Mouse (Mus musculus): ENCODE measurements around the gene Trpm3. TPM values are rescaled to one million over a fixed set of nuclear protein-coding genes. Genes with fewer than 3 reads are reported as not detected.

Trpm3 gene
- polyA plus RNA-seq (2017; shearing (Covaris generic)) = under 1 TPM in 1 of 2 experiments, not detected in 1; 0.24 TPM

- ATAC-seq = no peak
Observed at GRCm38 (mm10) chr19:22138590-22139421, at the start of gene Trpm3. TSS of gene Trpm3 (plus strand) at chr19:22139046.

DNA sequence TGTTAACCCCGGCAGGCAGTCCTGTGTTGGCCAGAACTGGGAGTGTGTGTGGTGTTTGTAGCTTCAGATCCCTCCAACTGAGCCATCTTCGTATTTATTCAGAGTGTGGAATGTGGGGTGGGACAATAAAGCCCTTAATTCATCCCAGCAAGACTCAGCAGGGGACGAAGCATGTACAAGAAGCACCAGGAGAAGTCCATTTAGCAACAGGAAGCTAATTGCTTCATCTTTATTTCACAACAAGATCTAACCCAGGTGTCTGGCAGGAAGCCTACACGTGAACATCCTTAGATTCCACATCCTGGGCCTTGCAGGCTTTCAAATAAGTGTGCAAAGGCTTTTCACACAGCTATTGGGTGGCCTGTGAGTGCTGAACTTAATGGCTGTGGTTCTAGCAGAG is 38.3 kb upstream of the Trpm3 start:
- ATAC-seq = no peak

DNA sequence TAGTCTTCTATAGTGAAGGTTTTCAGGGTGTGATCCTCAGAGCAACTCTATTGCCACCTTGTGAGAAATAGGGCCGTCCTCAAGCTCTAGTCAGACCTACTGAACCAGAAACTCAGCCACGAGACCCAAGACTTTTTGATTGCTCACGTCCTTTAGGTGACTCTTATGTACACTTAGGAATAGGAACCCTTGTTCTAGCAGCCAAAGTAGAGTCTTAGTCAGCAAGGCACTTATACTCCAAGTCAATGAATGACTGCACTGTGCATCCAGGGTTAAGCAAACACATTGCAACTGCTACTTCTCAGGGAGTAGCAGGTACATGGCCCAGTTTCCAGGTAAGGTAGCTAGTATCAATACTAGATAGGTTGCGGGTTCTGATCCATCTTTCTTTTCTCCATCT is 35.0 kb upstream of the Trpm3 start:
- ATAC-seq = no peak

DNA sequence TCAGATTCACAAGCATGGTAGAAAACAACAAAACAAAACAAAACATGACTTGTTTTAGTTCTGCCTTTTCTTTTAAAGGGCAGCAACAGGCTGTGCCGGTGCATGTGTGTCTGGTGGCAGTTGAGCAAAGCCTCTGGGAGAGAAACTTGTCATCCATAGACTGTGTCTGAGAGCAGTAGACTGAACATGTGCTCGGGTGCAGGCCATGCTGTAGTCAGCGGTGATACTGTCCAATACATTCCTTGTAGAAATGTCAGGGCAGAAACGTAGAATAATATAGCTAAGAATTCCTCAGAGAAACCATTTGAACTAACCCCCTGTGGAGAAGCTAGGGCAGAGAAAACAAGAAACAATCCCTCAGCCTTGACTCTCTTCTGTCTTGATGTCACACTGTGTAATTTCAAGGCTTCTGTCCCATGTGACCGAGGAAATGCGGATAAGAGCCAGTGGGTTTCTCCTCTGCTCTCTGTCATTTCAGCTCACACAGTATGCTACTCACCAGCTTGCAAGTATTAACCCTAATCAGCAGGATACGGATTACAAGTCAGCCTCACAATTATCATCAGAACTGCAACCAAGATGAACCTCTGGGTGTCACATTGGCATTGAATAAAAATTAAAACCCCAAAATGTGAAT is 33.9 kb upstream of the Trpm3 start:
- ATAC-seq = no peak

DNA sequence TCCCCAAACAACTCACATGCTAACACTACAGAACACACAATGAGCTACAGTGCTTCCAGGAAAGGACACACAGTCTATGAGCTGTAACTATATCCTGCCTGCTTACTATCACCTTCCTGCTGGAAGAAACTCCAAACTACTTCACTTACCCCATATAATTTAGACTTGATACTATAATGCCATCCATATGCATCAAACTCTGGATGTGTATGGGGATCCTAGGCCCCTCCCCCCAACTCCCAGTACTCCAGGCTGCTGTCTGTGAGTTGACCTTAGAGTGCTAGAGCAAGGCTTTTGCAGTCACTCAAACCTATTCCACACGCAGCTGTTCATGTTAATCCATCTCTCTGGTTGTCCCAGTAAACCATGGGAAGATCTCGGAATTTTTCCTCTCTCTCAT is 33.2 kb upstream of the Trpm3 start:
- ATAC-seq = no peak

DNA sequence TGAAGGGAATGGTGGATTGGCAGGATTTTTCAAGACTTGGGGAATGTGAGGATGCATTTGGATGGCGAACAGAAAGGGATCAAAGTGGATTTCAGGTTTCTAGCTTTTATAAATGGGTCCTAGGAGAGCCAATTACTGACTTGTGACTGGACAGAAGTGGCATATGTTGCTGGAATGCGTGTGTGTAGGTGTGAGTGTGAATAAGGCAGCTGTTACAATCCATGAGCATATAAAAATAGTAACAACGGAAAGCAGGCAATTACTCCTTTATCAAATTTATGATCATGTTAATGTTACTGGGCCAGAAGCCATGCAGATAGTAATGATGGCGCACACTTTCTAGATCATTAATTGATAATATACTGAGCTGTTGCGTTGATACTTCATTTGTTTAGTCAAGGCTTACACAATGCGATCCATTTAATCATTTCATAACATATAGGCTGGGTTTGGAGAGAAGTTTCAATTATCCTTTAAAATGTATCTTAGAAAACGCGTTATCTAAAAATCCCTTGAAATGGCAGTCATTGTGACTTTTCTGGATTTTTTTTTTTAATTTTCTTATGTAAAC is 29.9 kb upstream of the Trpm3 start:
- ATAC-seq = no peak

- ATAC-seq = no peak
Observed at GRCm38 (mm10) chr19:22120976-22121375, 17.9 kb upstream of the Trpm3 start.

GRCm38 (mm10) chr19:22121631-22122030 is 17.2 kb upstream of the Trpm3 start:
- no peak for ATAC-seq

DNA sequence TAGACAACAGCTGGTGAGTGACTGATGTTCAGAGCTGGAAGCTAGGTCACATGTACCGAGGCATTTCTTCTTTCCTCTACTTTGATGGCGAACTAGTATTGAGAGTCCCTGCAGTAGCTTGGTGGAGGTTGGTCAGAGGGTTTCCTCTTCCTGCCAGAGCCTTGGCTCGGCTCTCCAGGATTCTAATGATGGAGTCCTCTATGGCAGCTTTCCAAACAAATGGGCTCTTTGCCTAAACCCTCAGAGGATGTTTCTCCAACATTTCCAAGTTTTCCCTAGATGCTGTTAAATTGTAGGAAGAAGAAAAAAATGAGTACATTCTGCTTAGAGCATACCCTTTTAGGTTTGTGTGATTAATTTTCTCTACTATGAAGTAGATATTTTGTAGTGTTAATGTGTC is 6.2 kb upstream of the Trpm3 start:
- no peak for ATAC-seq

- no peak for ATAC-seq
Observed at GRCm38 (mm10) chr19:22178549-22178948, 39.7 kb downstream of the Trpm3 start.

- no peak for ATAC-seq
Observed at GRCm38 (mm10) chr19:22179017-22179416, 40.2 kb downstream of the Trpm3 start.

GRCm38 (mm10) chr19:22180136-22180535 is 41.3 kb downstream of the Trpm3 start:
- no peak for ATAC-seq

DNA sequence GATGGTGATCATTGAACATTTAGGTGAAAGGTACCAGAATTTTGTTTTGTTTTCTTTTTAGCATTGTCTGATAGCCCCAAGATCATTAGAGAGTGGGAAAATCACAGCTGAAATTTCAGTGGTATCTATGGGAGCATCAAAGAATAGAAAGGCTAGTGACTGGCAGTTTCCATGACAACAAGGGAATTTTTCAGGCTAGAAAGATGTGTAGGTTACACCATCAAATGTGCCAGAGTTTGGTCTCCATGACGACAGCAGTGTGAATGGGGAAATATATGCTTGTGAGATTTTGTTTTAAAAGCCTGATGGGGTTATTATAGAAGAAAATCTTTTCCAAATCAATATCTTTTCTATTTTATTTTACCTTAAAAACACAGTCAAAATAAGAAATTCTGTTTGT is 50.9 kb downstream of the Trpm3 start:
- no peak for ATAC-seq

DNA sequence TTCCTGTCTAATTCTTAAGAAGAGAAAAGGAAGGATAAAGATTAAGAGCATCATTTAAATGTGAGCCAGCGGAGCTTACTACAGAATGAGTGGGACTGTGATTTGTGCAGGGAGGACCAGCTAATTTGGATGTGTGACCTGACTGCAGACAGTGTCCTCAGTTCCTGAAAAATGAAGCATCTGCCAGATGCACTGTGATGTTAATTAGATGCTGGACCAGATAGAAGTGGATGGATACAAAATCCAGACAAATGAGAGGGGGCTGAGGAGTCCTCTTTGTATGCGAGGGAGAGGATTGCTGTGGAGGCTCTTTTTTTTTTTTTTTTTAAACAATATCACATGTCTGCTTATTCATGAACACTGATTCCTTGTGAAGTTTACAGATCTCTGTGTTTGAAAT is 83.7 kb downstream of the Trpm3 start:
- ATAC-seq = no peak

GRCm38 (mm10) chr19:22234187-22234586 is 95.3 kb downstream of the Trpm3 start:
- ATAC-seq = no peak

- no peak for ATAC-seq
Observed at GRCm38 (mm10) chr19:22249076-22249475, 110.2 kb downstream of the Trpm3 start.

GRCm38 (mm10) chr19:22272916-22273315 is 134.1 kb downstream of the Trpm3 start:
- ATAC-seq = no peak

- no peak for ATAC-seq
Observed at GRCm38 (mm10) chr19:22284651-22285050, 145.8 kb downstream of the Trpm3 start.

DNA sequence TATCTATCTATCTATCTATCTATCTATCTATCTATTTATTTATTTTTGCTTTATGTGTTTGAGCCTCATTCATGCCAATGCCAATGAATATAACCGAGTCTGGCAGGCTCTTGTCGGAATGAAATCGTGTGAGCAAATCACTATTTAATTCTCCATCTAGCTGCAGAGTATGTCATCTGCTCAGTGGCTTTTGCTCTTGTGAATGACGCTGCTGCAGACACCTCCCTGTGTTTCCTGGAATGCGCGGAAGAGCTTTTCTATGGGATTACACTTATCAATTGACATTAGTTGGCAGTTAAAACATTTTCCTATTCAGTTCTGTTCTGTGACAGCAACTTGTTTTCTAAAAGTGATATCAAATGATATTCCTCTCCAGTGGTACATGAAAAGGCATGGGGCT is 153.8 kb downstream of the Trpm3 start:
- ATAC-seq = no peak

DNA sequence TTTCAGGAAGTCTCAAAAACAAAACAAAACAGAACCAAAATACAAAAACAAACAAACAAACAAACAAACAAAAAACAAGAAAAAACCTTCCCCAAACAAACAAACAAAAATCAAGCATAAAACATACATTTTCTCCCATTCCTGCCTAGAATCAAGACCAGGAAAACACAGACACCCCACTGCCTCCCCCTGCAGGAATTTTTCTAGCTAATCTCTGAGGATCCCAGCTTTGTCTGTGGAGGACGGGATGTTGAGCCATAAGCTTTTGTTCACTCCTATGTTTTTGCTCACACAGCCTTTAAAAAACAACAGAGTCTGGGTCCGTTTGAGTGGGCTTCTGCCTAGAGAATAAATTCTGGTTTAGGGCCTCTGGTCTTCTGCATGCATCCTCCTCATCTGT is 162.1 kb downstream of the Trpm3 start:
- no peak for ATAC-seq

DNA sequence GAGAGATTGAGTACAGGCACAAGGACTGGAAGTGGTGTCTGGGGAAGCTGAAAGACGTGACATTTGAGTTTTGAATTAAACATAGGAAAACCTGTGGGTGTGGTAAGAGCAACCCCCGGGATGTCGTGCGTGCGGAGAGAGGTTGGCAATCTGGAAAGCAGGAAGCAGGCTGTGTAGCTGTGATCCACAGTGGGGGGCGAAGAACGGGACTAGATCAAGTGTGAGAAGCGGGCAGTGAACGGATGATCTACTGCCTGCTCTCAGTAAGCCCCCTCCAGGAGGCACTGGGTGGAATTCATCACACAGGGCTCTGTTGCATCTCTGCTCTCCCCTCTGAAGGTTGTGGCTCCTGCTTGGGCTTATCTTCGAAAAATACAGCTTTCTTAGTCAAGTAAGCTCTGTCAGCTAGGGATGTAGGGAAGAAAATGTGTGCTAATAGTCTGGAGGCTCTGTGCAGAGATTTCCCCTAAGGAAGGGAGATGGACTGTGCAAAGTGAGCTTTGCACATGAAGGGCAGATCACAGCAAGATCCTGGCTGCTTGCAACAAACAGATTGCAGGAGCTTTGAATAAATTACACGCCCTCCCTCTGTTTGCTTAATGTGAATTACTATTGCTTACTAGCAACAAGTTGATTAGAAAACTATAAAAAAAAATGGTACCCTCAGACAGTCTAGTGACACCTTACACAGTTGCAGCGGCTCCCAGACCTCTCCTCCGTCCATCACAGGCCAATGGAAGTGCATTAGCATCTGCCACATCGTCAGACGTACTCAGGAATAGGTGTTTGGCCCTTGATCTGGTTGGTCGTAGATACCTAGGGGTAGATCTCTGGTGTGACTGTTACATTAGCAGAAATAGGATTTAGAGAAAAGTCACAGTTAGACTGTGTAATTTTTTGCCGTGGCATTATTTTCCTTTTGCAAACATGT is 164.4 kb downstream of the Trpm3 start:
- ATAC-seq = no peak

- no peak for ATAC-seq
Observed at GRCm38 (mm10) chr19:22303952-22304655, 165.3 kb downstream of the Trpm3 start.

Measured in activated CD4-positive, CD25-positive, alpha-beta regulatory T cell, adult 4 months (primary cell).